Mouse (Mus musculus) neural tube, embryonic 15.5 days (tissue): ENCODE results near the gene D17Wsu92e. TPM values are rescaled to one million over a fixed set of nuclear protein-coding genes. Genes with fewer than 3 reads are reported as not detected.
A peak's percentile ranks its signal among the peaks of the same experiment; 100 is the strongest.

ENCODE experiments used
- ATAC-seq: fragments of 200-750 bp; cut with Nextera tagmentation; 2 replicates; pipeline ENCODE4 v1.8.0; 2017; ENCODE audit warnings: mild to moderate bottlenecking, moderate TSS enrichment, moderate library complexity; ENCODE audit not compliant: low FRiP score
- H3K27ac ChIP-seq: fragments of 300-500 bp; sonication (generic); replicated peaks from 2 replicates; pipeline ENCODE4 v1.5.1; 2015; ENCODE audit warnings: mild to moderate bottlenecking, inconsistent platforms
- H3K27me3 ChIP-seq: fragments of 300-500 bp; sonication (generic); replicated peaks from 2 replicates; pipeline ENCODE4 v1.6.1; 2015; ENCODE audit warnings: inconsistent platforms
- H3K36me3 ChIP-seq: fragments of 300-500 bp; sonication (generic); 2 replicates; pipeline ENCODE4 v1.6.1; 2015; ENCODE audit warnings: inconsistent platforms
- H3K4me1 ChIP-seq: fragments of 300-500 bp; sonication (generic); 2 replicates; pipeline ENCODE4 v1.6.1; 2015; ENCODE audit warnings: inconsistent platforms
- H3K4me2 ChIP-seq: fragments of 300-500 bp; sonication (generic); 2 replicates; pipeline ENCODE4 v1.6.1; 2015; ENCODE audit warnings: inconsistent platforms, mild to moderate bottlenecking, moderate library complexity
- H3K4me3 ChIP-seq: fragments of 300-500 bp; sonication (generic); replicated peaks from 2 replicates; pipeline ENCODE4 v1.5.1; 2015; ENCODE audit warnings: mild to moderate bottlenecking, inconsistent platforms
- H3K9ac ChIP-seq: fragments of 300-500 bp; sonication (generic); replicated peaks from 2 replicates; pipeline ENCODE4 v1.6.1; 2015; ENCODE audit warnings: mild to moderate bottlenecking, inconsistent platforms
- H3K9me3 ChIP-seq: fragments of 300-500 bp; sonication (generic); replicated peaks from 2 replicates; pipeline ENCODE4 v1.6.1; 2016; ENCODE audit warnings: inconsistent platforms
- WGBS: fragments of 180-500 bp; shearing (Covaris S2); methylation state at CpG from one replicate; pipeline ENCODE4 v1.1.7; 2015; ENCODE audit warnings: mixed read lengths; 5-methylcytosine and 5-hydroxymethylcytosine counted together
- polyA plus RNA-seq: library from polyadenylated mRNA; unstranded; fragments of >200 nt; fragmentation: Nextera tagmentation; extraction: Ambion mirVana; gene quantifications from 2 replicates; pipeline ENCODE4 v1.2.1, GENCODE M21; 2015

D17Wsu92e gene
- polyA plus RNA-seq, 1 experiment from 2014 or later, result 9.3 TPM

GRCm38 (mm10) chr17:27779755-27780154 is 40.7 kb downstream of the D17Wsu92e start:
- Histone ChIP-seq H3K4me3 (no peak overlapping the region), H3K4me1 (no peaks in the 10 kb centered on the region), H3K36me3 (peaks cover 22% of the 10 kb centered on the region), H3K27ac (no peak overlapping the region), H3K4me2 (no peak overlapping the region), H3K9me3 (no peaks in the 10 kb centered on the region), H3K9ac (no peak overlapping the region), H3K27me3 (no peaks in the 10 kb centered on the region)
- 79% methylated on average over 3 of the region's 3 CpGs for WGBS
- ATAC-seq, result no peak

GRCm38 (mm10) chr17:27778671-27779355 is 41.6 kb downstream of the D17Wsu92e start:
- ATAC-seq, result no peak
- Histone ChIP-seq H3K4me1 (no peaks in the 10 kb centered on the region), H3K27ac (no peak overlapping the region), H3K9ac (no peak overlapping the region), H3K4me2 (no peak overlapping the region), H3K27me3 (no peaks in the 10 kb centered on the region), H3K36me3 (peaks cover 19% of the 10 kb centered on the region), H3K9me3 (no peaks in the 10 kb centered on the region), H3K4me3 (no peak overlapping the region)
- 94% methylated on average over 9 of the region's 9 CpGs for WGBS

DNA sequence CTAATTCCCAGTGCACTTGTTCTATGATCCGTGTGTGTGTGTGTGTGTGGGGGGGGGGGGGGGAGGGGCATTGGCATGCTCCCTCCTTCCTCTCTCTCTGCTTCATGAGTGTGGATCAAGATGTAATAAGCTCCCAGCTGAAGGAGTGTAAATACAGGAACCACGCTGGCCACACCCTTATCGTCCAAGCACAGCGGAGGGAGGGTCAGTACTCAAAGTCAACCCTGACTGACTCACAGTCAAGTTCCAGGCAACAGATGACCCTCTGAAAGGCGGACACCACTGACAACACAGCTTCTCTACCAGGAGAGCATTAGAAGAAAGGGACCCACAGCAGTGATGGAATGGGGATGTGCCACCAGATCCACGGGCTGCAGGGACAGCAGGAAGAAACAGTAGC is 42.6 kb downstream of the D17Wsu92e start:
- Histone ChIP-seq H3K36me3 (peaks cover 14% of the 10 kb centered on the region; the same call in 1 of the 2 replicates), H3K4me2 (no peak overlapping the region), H3K9me3 (no peaks in the 10 kb centered on the region), H3K27ac (no peak overlapping the region), H3K4me3 (no peak overlapping the region), H3K4me1 (no peaks in the 10 kb centered on the region), H3K9ac (no peak overlapping the region), H3K27me3 (no peaks in the 10 kb centered on the region)
- WGBS, result 83% methylated on average over 6 of the region's 6 CpGs
- no peak for ATAC-seq

GRCm38 (mm10) chr17:27774198-27774597 is 46.2 kb downstream of the D17Wsu92e start:
- Histone ChIP-seq H3K36me3 (peaks cover 10% of the 10 kb centered on the region; the same call in 1 of the 2 replicates), H3K4me1 (no peaks in the 10 kb centered on the region), H3K4me2 (no peak overlapping the region), H3K4me3 (no peak overlapping the region), H3K9ac (no peak overlapping the region), H3K9me3 (no peaks in the 10 kb centered on the region), H3K27me3 (no peaks in the 10 kb centered on the region), H3K27ac (no peak overlapping the region)
- ATAC-seq, result no peak
- 97% methylated on average over 3 of the region's 3 CpGs for WGBS

GRCm38 (mm10) chr17:27771616-27772015 is 48.8 kb downstream of the D17Wsu92e start:
- WGBS, result 88% methylated on average over 6 of the region's 6 CpGs
- H3K4me3 ChIP-seq, result no peak overlapping the region

GRCm38 (mm10) chr17:27768817-27769542 is 51.5 kb downstream of the D17Wsu92e start:
- Histone ChIP-seq H3K36me3 (peaks cover 31% of the 10 kb centered on the region), H3K4me3 (no peak overlapping the region), H3K4me2 (no peak overlapping the region), H3K27me3 (no peaks in the 10 kb centered on the region), H3K9ac (no peak overlapping the region), H3K9me3 (no peaks in the 10 kb centered on the region), H3K27ac (no peak overlapping the region), H3K4me1 (no peaks in the 10 kb centered on the region)
- ATAC-seq, result peak; percentile 78; the same call in 1 of the 2 replicates
- 64% methylated on average over 8 of the region's 8 CpGs for WGBS

More at GRCm38 (mm10) chr17:27771616-27772015, 48.8 kb downstream of the D17Wsu92e start:
- Histone ChIP-seq H3K9ac (no peak overlapping the region), H3K4me1 (no peaks in the 10 kb centered on the region), H3K4me2 (no peak overlapping the region), H3K9me3 (no peaks in the 10 kb centered on the region), H3K27me3 (no peaks in the 10 kb centered on the region), H3K36me3 (peaks cover 16% of the 10 kb centered on the region; the same call in 1 of the 2 replicates), H3K27ac (no peak overlapping the region)
- ATAC-seq, result no peak

DNA sequence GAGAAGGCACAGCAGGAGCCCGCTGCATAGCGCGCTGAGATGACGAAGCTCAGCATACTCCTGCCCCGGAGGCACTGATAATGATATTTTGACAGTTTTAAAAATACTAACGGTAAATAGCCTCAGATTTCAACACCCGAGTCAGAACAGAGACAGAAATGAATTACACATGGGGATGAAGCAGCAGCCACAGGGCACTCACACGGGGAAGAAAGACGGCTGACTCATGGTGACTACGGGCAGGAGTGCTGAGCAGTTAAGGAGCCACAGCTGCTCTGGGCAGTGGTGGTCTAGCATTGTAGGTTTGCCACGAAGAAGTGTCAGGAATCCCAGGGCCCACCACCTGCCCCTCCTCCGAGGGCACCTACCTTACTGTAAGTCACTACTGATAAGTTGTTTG is 52.9 kb downstream of the D17Wsu92e start:
- Histone ChIP-seq H3K4me3 (no peak overlapping the region), H3K9me3 (no peaks in the 10 kb centered on the region), H3K27me3 (no peaks in the 10 kb centered on the region), H3K4me1 (no peaks in the 10 kb centered on the region), H3K9ac (no peak overlapping the region), H3K4me2 (no peak overlapping the region), H3K36me3 (peaks cover 35% of the 10 kb centered on the region), H3K27ac (no peak overlapping the region)
- 72% methylated on average over 12 of the region's 12 CpGs for WGBS
- ATAC-seq, result no peak

DNA sequence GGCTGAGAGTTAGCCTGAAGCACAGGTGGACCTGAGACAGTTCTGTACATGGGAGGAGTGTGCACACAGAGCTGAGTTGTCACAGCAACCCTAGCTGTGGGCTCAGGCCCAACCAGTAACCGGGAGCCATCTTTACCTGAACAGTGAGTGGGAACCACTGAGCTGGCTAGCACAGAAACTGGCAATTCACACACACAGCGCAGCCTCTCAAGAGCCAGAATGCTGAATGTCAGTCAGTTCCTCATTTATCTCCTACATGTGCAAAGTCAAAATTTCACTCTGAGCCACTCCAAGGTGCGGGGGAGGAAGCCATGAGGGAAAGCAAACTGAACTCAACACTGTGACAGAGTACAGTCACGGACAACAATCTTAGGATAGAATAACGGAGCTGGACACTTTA is 53.3 kb downstream of the D17Wsu92e start:
- no peak overlapping the region for H3K4me2 ChIP-seq
- 84% methylated on average over 5 of the region's 5 CpGs for WGBS

GRCm38 (mm10) chr17:27765066-27765465 is 55.4 kb downstream of the D17Wsu92e start:
- Histone ChIP-seq H3K9ac (no peak overlapping the region), H3K27me3 (no peaks in the 10 kb centered on the region), H3K36me3 (peaks cover 31% of the 10 kb centered on the region), H3K4me1 (peaks cover 8% of the 10 kb centered on the region; the same call in 1 of the 2 replicates), H3K4me2 (no peak overlapping the region), H3K27ac (no peak overlapping the region), H3K9me3 (no peaks in the 10 kb centered on the region), H3K4me3 (no peak overlapping the region)
- 98% methylated on average over 6 of the region's 6 CpGs for WGBS
- no peak for ATAC-seq

More for the DNA sequence above, 53.3 kb downstream of the D17Wsu92e start:
- Histone ChIP-seq H3K9me3 (no peaks in the 10 kb centered on the region), H3K27ac (no peak overlapping the region), H3K36me3 (peaks cover 33% of the 10 kb centered on the region), H3K27me3 (no peaks in the 10 kb centered on the region), H3K4me1 (peaks cover under 1% of the 10 kb centered on the region; the same call in 1 of the 2 replicates), H3K9ac (no peak overlapping the region), H3K4me3 (no peak overlapping the region)
- no peak for ATAC-seq

DNA sequence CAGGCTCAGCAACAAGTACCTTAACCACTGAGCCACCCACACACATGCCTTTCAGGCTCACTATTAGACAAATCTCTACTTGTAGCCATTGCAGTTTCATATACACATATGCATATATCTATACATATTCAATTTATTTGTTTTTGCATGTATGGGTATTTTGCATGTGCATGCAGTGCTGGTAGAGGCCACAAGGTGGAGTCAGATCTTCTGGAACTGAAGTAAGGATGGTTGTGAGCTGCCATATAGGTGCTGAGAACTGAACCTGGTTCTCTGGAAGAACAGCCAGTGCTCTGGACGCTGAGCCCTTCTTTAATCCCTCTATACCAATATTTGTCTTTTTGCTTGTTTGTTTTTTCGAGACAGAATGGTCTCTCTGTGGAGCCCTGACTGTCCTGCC is 56.0 kb downstream of the D17Wsu92e start:
- H3K4me3 ChIP-seq, result no peak overlapping the region
- H3K27ac ChIP-seq, result no peak overlapping the region
- H3K36me3 ChIP-seq, result peaks cover 31% of the 10 kb centered on the region
- H3K27me3 ChIP-seq, result no peaks in the 10 kb centered on the region
- H3K4me1 ChIP-seq, result peaks cover 8% of the 10 kb centered on the region; the same call in 1 of the 2 replicates
- no peaks in the 10 kb centered on the region for H3K9me3 ChIP-seq
- no peak overlapping the region for H3K4me2 ChIP-seq
- 100% methylated on average over 2 of the region's 2 CpGs for WGBS
- H3K9ac ChIP-seq, result no peak overlapping the region
- no peak for ATAC-seq

DNA sequence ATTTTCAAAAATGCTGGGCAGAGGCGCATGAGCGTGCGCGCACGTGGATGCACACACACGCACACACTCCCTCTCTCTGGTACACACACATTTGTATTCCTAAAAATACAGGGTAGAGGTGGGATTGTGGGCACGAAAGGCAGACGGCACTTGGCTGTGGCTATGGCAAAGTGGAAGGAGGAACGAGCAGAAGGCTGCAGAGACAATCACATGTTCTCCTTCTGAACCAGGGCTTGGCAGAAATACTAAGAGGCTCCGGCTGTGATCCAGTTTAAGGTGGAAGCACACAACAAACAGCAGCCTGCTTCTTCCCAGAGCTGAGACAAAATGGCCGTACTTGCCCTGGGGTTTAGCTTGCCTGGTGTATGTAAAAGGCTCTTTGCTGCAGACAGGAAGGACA is 57.6 kb downstream of the D17Wsu92e start:
- Histone ChIP-seq H3K9ac (no peak overlapping the region), H3K4me3 (no peak overlapping the region), H3K9me3 (no peaks in the 10 kb centered on the region), H3K27me3 (no peaks in the 10 kb centered on the region), H3K4me1 (peaks cover 8% of the 10 kb centered on the region; the same call in 1 of the 2 replicates), H3K36me3 (peaks cover 31% of the 10 kb centered on the region), H3K27ac (no peak overlapping the region), H3K4me2 (no peak overlapping the region)
- 91% methylated on average over 11 of the region's 11 CpGs for WGBS
- no peak for ATAC-seq
